11 mouse cellular contexts compared by ENCODE assay signal in genomic region chr8:114548360-114548759, GRCm38 (mm10).
"Had no signal": no experiment of that assay in that cellular context is flagged by ENCODE, and none has a peak within 500 bp of the region (broad histone marks: within the 10 kb centered on the region; RNA-seq: fewer than 3 reads in every experiment).

No protein-coding gene starts in this region.

- H3K4me3 ChIP-seq: limb, embryonic 15.5 days; liver, embryonic 12.5 days; midbrain, embryonic 12.5 days; neural tube, embryonic 15.5 days had no signal

- H3K4me2 ChIP-seq: limb, embryonic 15.5 days; liver, embryonic 12.5 days; midbrain, embryonic 12.5 days; neural tube, embryonic 15.5 days had no signal

- H3K4me1 ChIP-seq: liver, embryonic 12.5 days; midbrain, embryonic 12.5 days; neural tube, embryonic 15.5 days had no signal

- H3K9ac ChIP-seq: limb, embryonic 15.5 days; liver, embryonic 12.5 days; midbrain, embryonic 12.5 days; neural tube, embryonic 15.5 days had no signal

- H3K27ac ChIP-seq: limb, embryonic 15.5 days; liver, embryonic 12.5 days; midbrain, embryonic 12.5 days; neural tube, embryonic 15.5 days had no signal

- H3K27me3 ChIP-seq: limb, embryonic 15.5 days; liver, embryonic 12.5 days; midbrain, embryonic 12.5 days; neural tube, embryonic 15.5 days had no signal

- H3K36me3 ChIP-seq: limb, embryonic 15.5 days; liver, embryonic 12.5 days; midbrain, embryonic 12.5 days; neural tube, embryonic 15.5 days had no signal

- H3K9me3 ChIP-seq: limb, embryonic 15.5 days; liver, embryonic 12.5 days; midbrain, embryonic 12.5 days; neural tube, embryonic 15.5 days had no signal

- ATAC-seq: liver, embryonic 12.5 days; lung, postnatal 0 days had no signal

- DNase-seq: kidney, adult 18-20 months; kidney, postnatal 10 days; left cerebral cortex, postnatal 4 days; right cerebral cortex, adult 18-20 months; right cerebral cortex, postnatal 25 days; thymus, postnatal 36 days had no signal
